Mouse (Mus musculus): ENCODE data around the gene Kit. TPM values are rescaled to one million over a fixed set of nuclear protein-coding genes. Genes with fewer than 3 reads are reported as not detected.

The Kit gene
- total RNA-seq, 2 experiments from 2014 or later, result 0.64 to 1.5 TPM

DNA sequence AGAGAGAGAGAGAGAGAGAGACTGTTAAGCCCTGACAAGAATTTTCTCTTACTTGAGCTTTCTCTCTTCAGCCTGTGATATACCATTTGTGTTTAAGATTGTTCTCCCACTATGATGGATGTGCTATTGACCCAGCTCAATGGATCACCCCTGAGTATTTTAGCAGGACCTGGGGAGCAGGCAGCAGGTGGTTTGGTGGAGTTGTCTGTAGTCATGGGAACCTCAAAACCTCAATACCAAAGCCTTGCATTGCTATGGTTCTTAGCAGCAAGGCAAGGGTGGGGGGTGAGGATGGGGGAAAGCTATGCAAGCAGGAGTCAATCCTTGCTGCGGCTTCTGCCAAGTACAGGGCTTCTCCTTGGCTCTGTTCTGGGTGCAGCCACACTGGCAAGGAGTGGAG lies 48.8 kb downstream of the Kit start:
- Histone ChIP-seq H3K27ac (no peak overlapping the region), H3K4me3 (no peak overlapping the region)
- no peak for DNase-seq
- intact Hi-C loops (cut with DNase I), result no loop called here
- TF ChIP-seq CTCF (IDR thresholded peaks at IDR 0.05), result no peak

DNA sequence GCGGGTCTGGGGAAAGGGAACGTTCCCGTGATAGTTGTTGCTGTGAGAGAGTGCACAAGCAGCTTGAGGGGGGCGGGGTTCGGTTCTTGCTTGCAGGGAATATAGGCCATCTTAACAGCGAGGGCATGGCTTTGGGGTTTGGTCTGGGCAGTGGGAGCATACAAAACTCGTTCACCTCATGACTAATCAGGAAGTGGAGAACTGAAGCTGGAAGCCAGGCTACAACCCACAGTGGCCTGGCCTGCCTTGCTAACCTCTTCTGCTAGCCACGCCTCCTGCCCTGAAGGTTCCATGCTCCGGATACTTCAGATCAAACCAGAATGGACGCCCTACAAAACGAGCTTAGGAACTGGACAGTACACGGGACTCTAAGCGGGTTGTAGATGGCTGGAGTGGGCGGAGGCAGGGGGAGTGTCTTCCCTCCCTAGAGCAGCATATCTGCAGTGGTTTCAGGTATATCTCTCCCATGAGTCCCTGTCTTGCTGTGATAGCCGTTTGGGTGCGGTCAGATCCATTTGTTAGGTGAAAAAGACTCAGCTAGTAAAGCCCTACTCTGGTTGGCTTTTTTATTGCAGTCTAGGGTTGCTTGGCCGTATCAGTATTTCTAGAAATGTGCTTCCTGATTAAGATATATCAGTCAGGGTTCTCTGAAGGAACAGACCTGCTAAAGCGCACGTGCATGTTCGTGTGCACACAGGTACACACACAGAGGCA lies 49.4 kb downstream of the Kit start:
- H3K4me3 ChIP-seq, result no peak overlapping the region
- TF ChIP-seq CTCF (IDR thresholded peaks at IDR 0.05), result no peak
- intact Hi-C loops (cut with DNase I), result no loop called here
- no peak overlapping the region for H3K27ac ChIP-seq
- no peak for DNase-seq

- intact Hi-C loops (cut with DNase I), result no loop called here
- Histone ChIP-seq H3K4me3 (no peak overlapping the region), H3K27ac (no peak overlapping the region)
- DNase-seq, result no peak
- no peak for TF ChIP-seq CTCF (IDR thresholded peaks at IDR 0.05)
These were observed 50.3 kb downstream of the Kit start for GRCm38 (mm10) chr5:75625059-75625458.

- intact Hi-C loops (cut with DNase I), result no loop called here
- Histone ChIP-seq H3K4me3 (no peak overlapping the region), H3K27ac (no peak overlapping the region)
- TF ChIP-seq CTCF (IDR thresholded peaks at IDR 0.05), result no peak
- DNase-seq, result no peak
These were observed 51.6 kb downstream of the Kit start for GRCm38 (mm10) chr5:75626284-75626683.

GRCm38 (mm10) chr5:75626703-75627102 lies 52.0 kb downstream of the Kit start:
- TF ChIP-seq CTCF (IDR thresholded peaks at IDR 0.05), result no peak
- Histone ChIP-seq H3K4me3 (no peak overlapping the region), H3K27ac (no peak overlapping the region)
- intact Hi-C loops (cut with DNase I), result no loop called here
- no peak for DNase-seq

DNA sequence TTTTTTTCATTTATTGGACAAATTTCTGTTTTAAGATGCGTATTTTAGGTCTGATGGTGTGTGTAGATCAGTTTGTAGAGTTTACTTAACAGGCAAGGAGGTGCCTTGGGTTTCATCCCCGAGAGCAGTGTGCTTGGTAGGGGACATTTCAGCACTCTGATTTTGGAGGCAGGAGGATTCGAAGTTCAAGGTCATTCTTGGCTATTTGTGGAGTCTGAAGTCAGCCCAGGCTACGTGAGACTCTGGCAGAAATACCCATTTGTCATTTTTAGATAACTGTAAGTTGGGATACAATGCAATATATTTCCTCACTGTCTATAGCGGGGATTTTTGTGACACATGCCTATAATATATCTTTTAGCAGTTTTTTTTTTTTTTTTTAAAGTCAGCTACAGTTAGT lies 57.5 kb downstream of the Kit start:
- no peak for DNase-seq
- TF ChIP-seq CTCF (IDR thresholded peaks at IDR 0.05), result no peak
- no peak overlapping the region for H3K27ac ChIP-seq
- intact Hi-C loops (cut with DNase I), result no loop called here
- no peak overlapping the region for H3K4me3 ChIP-seq

GRCm38 (mm10) chr5:75632846-75633640 lies 58.3 kb downstream of the Kit start:
- intact Hi-C loops (cut with DNase I), result no loop called here
- H3K27ac ChIP-seq, result no peak overlapping the region
- no peak for DNase-seq
- TF ChIP-seq CTCF (IDR thresholded peaks at IDR 0.05), result no peak
- no peak overlapping the region for H3K4me3 ChIP-seq

DNA sequence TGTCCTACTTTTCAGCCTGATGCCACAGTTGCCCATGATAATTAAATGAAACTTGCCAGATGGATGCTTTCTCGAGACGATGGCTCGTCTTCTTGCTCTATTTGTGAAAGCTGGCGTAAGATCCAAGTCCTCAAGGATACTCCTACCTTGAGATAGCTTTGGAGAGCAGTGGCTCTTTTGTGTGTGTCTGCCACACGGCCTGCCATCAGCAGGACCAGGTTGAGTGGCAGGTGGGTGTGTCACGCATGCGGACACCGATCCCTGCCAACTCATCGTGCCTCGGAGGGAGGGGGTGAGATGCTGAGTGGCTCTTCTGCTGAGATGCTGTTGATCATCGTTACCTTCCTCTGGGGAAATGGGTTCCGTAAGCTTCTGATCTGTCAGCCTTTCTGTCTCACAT lies 60.7 kb downstream of the Kit start:
- Histone ChIP-seq H3K27ac (no peak overlapping the region), H3K4me3 (no peak overlapping the region)
- intact Hi-C loops (cut with DNase I), result no loop called here
- no peak for TF ChIP-seq CTCF (IDR thresholded peaks at IDR 0.05)
- DNase-seq, result no peak

DNA sequence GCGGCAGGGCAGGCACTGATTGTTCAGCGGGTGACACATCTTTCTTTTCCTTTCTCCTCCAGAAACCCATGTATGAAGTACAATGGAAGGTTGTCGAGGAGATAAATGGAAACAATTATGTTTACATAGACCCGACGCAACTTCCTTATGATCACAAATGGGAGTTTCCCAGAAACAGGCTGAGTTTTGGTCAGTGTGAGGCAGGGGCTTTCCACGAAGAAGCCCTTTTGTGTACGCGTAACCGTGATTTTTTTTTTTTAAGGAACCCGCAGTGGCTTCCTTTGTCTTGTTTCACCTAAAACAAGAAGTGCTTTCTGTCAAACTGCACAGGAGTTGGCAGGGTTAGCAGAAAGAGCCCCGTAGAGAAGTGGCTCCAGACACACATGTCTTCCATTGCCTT lies 65.9 kb downstream of the Kit start:
- H3K27ac ChIP-seq, result no peak overlapping the region
- H3K4me3 ChIP-seq, result no peak overlapping the region
- no peak for DNase-seq
- intact Hi-C loops (cut with DNase I), result no loop called here
- TF ChIP-seq CTCF (IDR thresholded peaks at IDR 0.05), result no peak

- intact Hi-C loops (cut with DNase I), result no loop called here
- no peak overlapping the region for H3K27ac ChIP-seq
- H3K4me3 ChIP-seq, result no peak overlapping the region
- TF ChIP-seq CTCF (IDR thresholded peaks at IDR 0.05), result no peak
- no peak for DNase-seq
These were observed 72.3 kb downstream of the Kit start for GRCm38 (mm10) chr5:75647046-75647445.

DNA sequence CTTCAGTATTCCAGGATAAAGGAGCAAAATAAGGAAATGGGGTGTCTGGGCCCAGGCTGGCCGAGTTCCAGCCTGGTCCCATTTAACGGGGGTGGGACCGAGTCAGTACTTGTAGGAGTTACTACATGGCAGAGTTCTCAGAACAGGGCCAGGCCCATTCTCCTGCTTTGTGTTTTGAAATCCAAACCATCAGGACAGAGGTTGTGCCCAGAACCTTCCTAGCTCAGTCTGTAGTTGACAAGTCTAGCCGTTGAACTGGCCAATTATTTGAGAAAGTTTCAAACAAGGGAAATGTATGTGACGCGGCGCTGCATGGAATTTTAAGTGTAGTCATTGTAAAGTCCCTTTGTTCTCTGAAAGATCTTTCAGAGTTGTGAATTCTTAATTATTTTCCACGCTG lies 75.8 kb downstream of the Kit start:
- H3K4me3 ChIP-seq, result no peak overlapping the region
- intact Hi-C loops (cut with DNase I), result no loop called here
- no peak for DNase-seq
- no peak overlapping the region for H3K27ac ChIP-seq
- no peak for TF ChIP-seq CTCF (IDR thresholded peaks at IDR 0.05)

DNA sequence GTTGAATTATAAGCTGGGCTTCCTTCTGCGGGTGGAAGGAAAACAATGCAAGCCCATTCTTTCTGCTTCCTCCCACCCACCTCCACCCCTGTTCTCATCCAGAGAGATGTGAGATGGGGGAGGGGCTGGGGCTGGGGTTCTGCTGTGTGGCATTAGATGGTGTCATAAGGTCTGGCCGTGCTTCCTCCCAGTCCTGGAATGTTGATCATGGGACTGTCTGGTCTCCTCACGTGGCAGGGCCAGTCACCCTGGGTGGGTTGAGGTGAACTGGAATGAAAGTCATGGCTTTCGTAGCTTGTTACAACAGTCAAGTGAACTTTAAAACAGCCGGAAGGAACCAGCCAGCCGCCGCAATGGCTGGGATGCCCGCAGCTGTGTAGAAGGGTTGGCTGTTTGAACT lies 78.7 kb downstream of the Kit start:
- intact Hi-C loops (cut with DNase I), result no loop called here
- Histone ChIP-seq H3K27ac (no peak overlapping the region), H3K4me3 (no peak overlapping the region)
- TF ChIP-seq CTCF (IDR thresholded peaks at IDR 0.05), result no peak
- DNase-seq, result no peak

DNA sequence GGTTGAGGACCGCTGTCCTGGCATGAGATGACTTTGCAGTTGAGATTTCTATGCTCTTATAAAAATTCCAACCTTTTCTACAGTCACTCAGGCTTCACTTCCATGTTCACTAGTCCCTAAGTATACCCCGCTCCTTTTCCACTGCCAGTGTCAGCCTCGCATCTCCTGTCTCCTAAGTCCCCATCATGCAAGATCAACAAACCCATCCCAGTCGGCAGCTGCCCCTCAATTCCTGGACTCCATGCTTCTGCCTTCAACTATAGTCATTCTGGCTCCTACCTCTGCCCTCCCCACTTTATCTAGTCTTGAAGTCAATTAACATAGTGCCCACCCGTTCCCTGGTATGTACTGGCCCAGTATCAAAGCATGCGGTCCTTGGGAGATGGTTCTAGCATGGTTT lies 83.9 kb downstream of the Kit start:
- DNase-seq, result no peak
- Histone ChIP-seq H3K27ac (no peak overlapping the region), H3K4me3 (no peak overlapping the region)
- intact Hi-C loops (cut with DNase I), result no loop called here
- no peak for TF ChIP-seq CTCF (IDR thresholded peaks at IDR 0.05)

GRCm38 (mm10) chr5:75660342-75660741 lies 85.6 kb downstream of the Kit start:
- intact Hi-C loops (cut with DNase I), result no loop called here
- Histone ChIP-seq H3K27ac (no peak overlapping the region), H3K4me3 (no peak overlapping the region)
- no peak for DNase-seq
- TF ChIP-seq CTCF (IDR thresholded peaks at IDR 0.05), result no peak

Measured in gastrocnemius, adult 2 months (tissue).